Mouse (Mus musculus) adrenal gland, adult (tissue): Measurements from ENCODE around the gene Timm50.

Experiments used
- DNase-seq, 2 experiments: peaks; one replicate each; pipeline ENCODE4 v3.0.0; 2022 to 2023; ENCODE audit warnings: low spot score in 1 of 2; ENCODE audit not compliant: inconsistent age in 2 of 2

The Timm50 gene

GRCm38 (mm10) chr7:28311926-28312543, at the start of gene Timm50:
Timm50 (minus strand) TSS chr7:28312072.
- peak; percentile 98 to 99 for DNase-seq

DNA sequence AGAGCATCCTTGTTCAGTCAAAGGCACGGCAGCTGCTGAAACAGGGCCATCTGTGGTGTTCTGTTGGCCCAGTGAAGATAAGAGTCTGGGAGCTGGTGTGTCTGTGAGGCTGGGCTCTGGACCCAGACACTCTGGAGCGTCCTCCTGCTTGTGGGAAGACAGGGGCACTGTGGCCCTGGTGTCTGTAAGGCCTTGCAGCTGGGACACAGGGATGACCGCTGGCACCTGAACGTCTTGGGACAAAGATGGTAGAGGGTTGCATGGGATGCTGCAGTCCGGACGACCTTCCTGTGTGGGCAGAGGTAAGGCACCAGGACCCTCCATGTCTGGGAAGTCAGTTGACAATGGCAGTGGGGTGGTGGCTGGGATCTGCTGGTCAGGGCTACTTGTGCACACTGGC, 48.4 kb upstream of the Timm50 start:
- no peak for DNase-seq

GRCm38 (mm10) chr7:28359854-28360253, 48.0 kb upstream of the Timm50 start:
- DNase-seq, result no peak

GRCm38 (mm10) chr7:28358431-28358830, 46.6 kb upstream of the Timm50 start:
- DNase-seq, result no peak

GRCm38 (mm10) chr7:28357984-28358383, 46.1 kb upstream of the Timm50 start:
- DNase-seq, result peak; percentile 63 to 83

DNA sequence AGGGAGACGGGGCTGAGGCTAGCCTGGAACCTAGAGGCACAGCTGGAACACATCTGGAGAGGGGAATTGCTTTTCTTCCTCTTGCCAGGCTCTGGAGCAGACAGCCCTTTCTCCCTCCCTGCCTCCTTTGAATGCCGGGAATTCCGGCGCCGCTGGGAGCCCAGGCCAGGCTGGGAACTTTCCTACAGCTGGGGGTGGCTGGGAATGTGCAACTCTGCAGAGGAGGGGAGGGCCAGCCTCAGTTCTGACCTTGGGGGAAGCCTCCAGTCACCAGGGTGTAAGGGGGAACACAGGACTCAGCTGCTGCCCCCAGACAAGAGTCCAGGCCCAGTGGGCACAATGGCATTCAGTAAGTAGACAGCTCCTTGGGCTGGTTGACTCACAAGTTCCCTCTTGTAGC, 45.1 kb upstream of the Timm50 start:
- peak; percentile 52 to 64 for DNase-seq

- DNase-seq, result no peak
Measured at GRCm38 (mm10) chr7:28355221-28355620, 43.3 kb upstream of the Timm50 start.

GRCm38 (mm10) chr7:28354596-28354995, 42.7 kb upstream of the Timm50 start:
- no peak for DNase-seq

DNA sequence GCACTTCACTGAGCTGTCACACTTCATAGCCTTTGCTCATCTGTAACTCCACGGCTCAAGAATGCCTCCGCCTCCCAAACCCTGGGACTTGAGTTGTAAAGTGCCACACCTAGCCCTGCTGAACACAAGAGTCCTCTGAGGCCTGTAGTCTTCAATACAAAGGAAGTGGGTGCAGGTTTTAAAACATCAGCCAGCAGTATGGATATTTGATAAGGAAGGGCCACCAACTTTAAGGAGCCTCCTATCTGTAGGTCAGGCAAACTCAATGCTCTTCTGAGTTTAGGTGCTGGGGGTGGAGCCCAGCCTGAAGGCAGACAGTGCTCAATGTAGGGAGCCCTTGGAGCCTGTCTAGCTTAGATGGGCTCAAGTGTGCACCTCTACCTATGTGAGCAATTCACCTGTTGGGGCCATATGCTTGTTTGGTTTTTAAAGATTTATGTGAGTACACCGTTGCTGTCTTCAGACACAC, 42.3 kb upstream of the Timm50 start:
- DNase-seq, result no peak

DNA sequence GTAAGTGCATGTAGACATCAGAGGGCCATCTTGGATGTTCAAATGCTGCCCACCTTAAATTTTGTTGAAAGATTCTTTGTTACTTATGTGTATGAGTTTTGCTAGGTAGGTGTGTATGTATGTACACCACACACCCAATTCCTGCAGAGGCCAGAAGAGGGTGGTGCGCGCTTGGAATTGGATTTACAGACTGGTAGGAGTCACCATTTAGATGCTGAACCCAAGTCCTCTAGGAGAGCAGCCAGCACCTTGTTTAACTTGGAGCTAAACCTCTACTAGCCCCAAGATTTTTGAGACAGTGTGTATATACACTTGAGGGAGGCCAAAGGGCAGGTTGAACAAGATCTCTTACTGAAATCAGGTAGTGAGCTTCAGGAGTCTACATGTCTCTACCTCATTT, 41.4 kb upstream of the Timm50 start:
- DNase-seq, result no peak

GRCm38 (mm10) chr7:28351676-28352191, 39.9 kb upstream of the Timm50 start:
- no peak for DNase-seq

GRCm38 (mm10) chr7:28350155-28350883, 38.4 kb upstream of the Timm50 start, which contains the start of gene Rps16:
Rps16 (plus strand) TSS chr7:28350652.
- peak; percentile 98 to 99 for DNase-seq

DNA sequence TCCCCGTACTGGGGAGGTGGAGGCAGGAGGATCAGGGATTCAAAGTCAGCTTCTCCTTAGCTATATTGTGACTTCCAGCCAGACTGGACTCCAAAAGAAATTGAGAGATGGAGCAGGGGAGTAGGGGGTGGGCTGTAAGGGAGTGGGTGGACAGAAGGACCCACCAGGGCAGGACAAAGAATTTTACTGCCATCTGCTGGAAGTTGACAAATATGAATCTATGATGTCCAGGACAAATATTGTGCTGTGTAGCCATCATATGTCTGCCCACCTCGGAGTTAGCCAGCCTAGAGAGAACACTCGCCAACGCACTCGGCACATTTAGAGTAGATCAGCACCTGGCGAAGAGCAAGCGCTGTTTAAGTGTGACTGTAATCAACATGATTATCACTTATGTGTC, 36.7 kb upstream of the Timm50 start:
- peak in 1 of 2 experiments; percentile 47 for DNase-seq

- peak; percentile 83 to 92 for DNase-seq
Measured at GRCm38 (mm10) chr7:28347746-28348145, 35.9 kb upstream of the Timm50 start.

DNA sequence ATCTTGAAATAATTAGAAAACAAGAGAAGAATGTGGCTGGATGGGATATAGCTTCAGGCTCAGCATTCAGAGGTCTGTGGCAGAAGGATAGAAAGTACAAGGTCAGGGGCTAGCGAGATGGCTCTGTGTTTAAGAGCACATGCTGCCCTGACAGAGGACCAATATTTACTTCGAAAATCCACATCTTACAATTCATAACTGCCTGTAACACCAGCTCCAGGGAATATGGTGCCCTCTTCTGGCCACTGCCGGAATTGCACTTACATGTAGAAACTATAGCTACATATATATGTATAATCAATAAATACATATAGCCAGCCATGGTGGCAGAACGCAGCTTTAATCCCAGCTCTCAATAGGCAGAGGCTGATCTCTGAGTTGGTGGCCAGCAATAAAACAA, 32.8 kb upstream of the Timm50 start:
- DNase-seq, result peak; percentile 52 to 83

GRCm38 (mm10) chr7:28341381-28341780, 29.5 kb upstream of the Timm50 start:
- peak in 1 of 2 experiments; percentile 75 for DNase-seq

DNA sequence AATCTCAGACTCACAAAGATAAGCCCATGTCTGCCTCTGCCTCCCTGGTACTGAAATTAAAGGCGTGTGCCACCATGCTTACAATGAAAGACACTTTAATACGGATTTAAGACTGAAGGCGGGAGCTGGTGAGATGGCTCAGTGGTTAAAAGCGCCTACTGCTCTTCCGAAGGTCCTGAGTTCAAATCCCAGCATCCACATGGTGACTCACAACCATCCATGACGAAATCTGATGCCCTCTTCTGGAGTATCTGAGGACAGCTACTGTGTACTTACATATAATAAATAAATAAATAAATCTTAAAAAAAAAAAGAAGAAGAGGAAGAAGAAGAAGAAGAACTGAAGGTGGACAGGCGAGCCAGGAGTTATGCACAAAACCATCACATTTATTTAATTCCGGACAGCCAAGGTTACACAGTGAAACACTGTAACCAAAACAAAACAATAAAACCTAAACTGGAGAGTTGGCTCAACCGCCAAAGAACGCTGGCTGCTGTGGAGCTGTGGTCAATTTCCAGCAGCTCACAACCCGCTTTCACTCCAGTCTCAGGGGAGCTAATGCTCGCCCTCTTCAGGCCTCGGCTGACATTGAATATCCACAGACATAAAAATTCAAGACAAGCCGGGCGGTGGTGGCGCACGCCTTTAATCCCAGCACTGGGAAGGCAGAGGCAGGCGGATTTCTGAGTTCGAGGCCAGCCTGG, 27.5 kb upstream of the Timm50 start:
- DNase-seq, result peak; percentile 78 to 91

DNA sequence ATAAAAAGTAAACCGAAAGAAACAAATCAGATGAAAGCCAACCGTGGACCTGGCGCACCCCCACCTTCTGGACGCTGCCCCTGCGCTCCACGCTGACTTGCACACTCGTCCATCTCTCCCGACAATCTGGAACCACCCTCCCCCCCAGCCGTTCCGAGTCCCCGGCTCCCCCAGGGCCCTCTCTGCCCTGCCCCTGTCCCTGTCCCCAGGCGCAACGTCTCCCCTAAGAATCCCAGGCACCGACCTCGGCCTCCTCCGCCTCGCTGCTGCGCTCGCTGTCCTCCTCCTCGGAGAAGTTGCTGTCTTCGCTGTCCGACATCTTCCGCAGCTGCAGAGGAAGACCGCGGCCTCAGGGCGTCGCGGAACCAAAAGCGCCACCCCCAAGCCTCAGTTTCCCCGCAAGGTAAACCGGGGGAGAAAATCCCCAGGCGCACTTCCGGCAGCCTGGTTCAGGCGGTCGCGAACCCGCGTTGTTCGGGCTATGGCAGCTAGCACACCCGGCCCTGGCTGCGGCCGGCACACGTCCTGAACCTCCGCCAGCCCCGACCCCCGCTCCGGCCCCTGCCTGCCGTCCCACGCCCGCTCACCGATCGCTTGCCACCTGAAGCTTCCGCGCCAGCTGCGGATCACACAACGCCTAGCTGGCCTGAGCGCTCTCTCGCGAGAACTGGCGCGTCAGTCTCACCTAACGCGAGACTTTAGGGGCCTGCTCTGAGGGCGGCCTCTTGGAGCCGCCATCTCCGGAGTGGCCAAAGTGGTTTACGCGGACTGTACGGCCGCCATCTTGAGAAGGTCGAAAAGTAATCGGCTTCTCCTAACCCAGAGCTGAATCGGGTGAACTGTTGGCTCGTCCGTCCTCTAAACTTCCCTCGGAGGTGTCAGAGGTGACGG, 26.5 kb upstream of the Timm50 start, which contains the start of gene Supt5:
TSS of gene Supt5 (minus strand) at position 639 of the 891 bp plus-strand sequence.
- DNase-seq, result peak; percentile 97 to 99

DNA sequence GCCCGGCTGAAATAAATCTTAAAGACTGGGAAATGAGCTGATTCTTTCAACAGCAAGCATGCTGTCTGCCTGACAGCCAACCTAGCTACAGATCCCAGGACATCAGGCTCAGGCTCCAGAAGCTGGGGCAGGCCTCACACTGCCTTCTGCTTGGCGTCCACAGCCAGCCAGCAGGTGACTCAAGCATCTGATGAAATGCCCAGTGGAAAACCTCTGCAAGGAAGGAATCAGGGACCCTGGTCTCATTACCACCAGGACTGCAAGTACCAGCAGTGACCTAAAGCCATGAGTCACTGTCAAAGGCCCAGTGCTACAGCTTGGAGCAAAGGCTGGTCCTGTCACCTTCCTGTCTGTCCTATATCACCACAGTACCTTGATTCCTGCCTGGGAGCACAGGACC, 23.6 kb upstream of the Timm50 start:
- DNase-seq, result peak; percentile 76 to 78

- DNase-seq, result peak in 1 of 2 experiments; percentile 68
Measured at GRCm38 (mm10) chr7:28334534-28334933, 22.7 kb upstream of the Timm50 start.
